31 mouse cellular contexts compared by ENCODE assay signal in the genomic region with DNA sequence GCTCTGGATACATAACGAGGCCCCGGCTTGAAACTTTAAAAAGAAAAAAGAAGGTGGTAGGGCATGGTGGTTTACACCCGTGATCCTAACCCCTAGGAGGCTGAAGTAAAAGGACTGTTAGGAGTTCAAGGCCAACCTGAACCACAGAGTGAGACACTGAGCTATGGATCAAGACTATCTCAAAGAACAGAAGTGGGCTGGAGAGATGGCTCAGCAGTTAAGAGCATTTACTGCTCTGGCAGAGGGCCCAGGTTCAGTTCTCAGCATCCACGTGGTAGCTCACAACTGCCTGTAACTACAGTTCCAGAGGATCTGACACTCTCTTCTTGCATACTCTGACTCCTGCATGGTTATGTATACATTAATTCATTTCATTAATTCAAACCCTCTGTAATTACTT. TPM values are rescaled to one million over a fixed set of nuclear protein-coding genes. Genes with fewer than 3 reads are reported as not detected.
DNase-seq lines count a peak whose midpoint lies in the region; ATAC-seq and TF ChIP-seq lines count a peak whose summit lies in the region.
"Had no signal": no experiment of that assay in that cellular context is flagged by ENCODE, and none has a peak within 500 bp of the region (broad histone marks: within the 10 kb centered on the region; RNA-seq: fewer than 3 reads in every experiment).

No protein-coding gene starts in this region.

- H3K4me1 ChIP-seq in liver, embryonic 12.5 days: peaks cover 43% of the 10 kb centered on the region
- H3K4me1 ChIP-seq in liver, postnatal 0 days (ENCODE audit: insufficient read depth): peaks cover 2% of the 10 kb centered on the region; the same call in 1 of the 2 replicates
- no peaks in the 10 kb centered on the region for H3K4me1 ChIP-seq in lung, postnatal 0 days (ENCODE audit: insufficient read depth, low read depth, low read length)
- H3K4me1 ChIP-seq: forebrain, embryonic 10.5 days; forebrain, embryonic 15.5 days; hindbrain, embryonic 12.5 days; limb, embryonic 12.5 days; midbrain, embryonic 10.5 days; neural tube, embryonic 13.5 days had no signal

- no peak overlapping the region for H3K9ac ChIP-seq in liver, embryonic 12.5 days
- H3K9ac ChIP-seq in liver, postnatal 0 days (replicated peaks): no peak overlapping the region
- no peak overlapping the region for H3K9ac ChIP-seq in lung, postnatal 0 days (replicated peaks; ENCODE audit: low read depth)
- H3K9ac ChIP-seq: forebrain, embryonic 15.5 days; hindbrain, embryonic 12.5 days; limb, embryonic 12.5 days; neural tube, embryonic 13.5 days had no signal

- no peaks in the 10 kb centered on the region for H3K9me3 ChIP-seq in liver, embryonic 12.5 days (replicated peaks)
- no peaks in the 10 kb centered on the region for H3K9me3 ChIP-seq in liver, postnatal 0 days (ENCODE audit: low read length)
- H3K9me3 ChIP-seq in lung, postnatal 0 days (ENCODE audit: low read length): no peaks in the 10 kb centered on the region
- H3K9me3 ChIP-seq: forebrain, embryonic 10.5 days; forebrain, embryonic 15.5 days; G1E; hindbrain, embryonic 12.5 days; limb, embryonic 12.5 days; midbrain, embryonic 10.5 days; neural tube, embryonic 13.5 days had no signal

- WGBS in liver, embryonic 12.5 days (ENCODE audit: insufficient replicate concordance): 74% methylated on average over 4 of the region's 4 CpGs
- 67% methylated on average over 4 of the region's 4 CpGs for WGBS in liver, postnatal 0 days (ENCODE audit: insufficient replicate concordance)
- 76% methylated on average over 4 of the region's 4 CpGs for WGBS in lung, postnatal 0 days

- H3K27ac ChIP-seq in liver, embryonic 12.5 days: peak overlapping the region; percentile 67
- no peak overlapping the region; the same call in 1 of the 2 replicates for H3K27ac ChIP-seq in liver, postnatal 0 days (ENCODE audit: low read depth)
- no peak overlapping the region for H3K27ac ChIP-seq in lung, postnatal 0 days (ENCODE audit: low read length)
- H3K27ac ChIP-seq: forebrain, embryonic 10.5 days; forebrain, embryonic 15.5 days; hindbrain, embryonic 12.5 days; hindbrain, postnatal 0 days; kidney, postnatal 0 days; limb, embryonic 12.5 days; macrophage; midbrain, embryonic 10.5 days; neural tube, embryonic 13.5 days; stomach, postnatal 0 days had no signal

- DNase-seq in testis, postnatal 10 days (ENCODE audit: low spot score): peak; percentile 38
- DNase-seq in testis, postnatal 14 days (ENCODE audit: low spot score): no peak
- peak; percentile 31 for DNase-seq in liver, postnatal 0 days
- no peak for DNase-seq in Muller cell, postnatal 12 days (ENCODE audit: inconsistent ontology term)
- no peak for DNase-seq in lung, postnatal 0 days (ENCODE audit: low spot score)
- DNase-seq in thymus, postnatal 10 days (ENCODE audit: low spot score in 2 of 2): no peak
- DNase-seq: adrenal gland, adult 8-10 months; cerebellum, adult 2 months; cerebellum, postnatal 25 days; gastrocnemius, postnatal 25 days; heart, adult 11 months; heart, postnatal 36 days; kidney, adult 8-10 months; kidney, postnatal 4 days; lung, adult 18-20 months; lung, postnatal 10 days; right cerebral cortex, postnatal 4 days had no signal

- no peak overlapping the region for H3K4me3 ChIP-seq in liver, embryonic 12.5 days
- no peak overlapping the region for H3K4me3 ChIP-seq in liver, postnatal 0 days (ENCODE audit: low read depth, low read length)
- no peak overlapping the region for H3K4me3 ChIP-seq in lung, postnatal 0 days (ENCODE audit: low read depth, low read length)
- H3K4me3 ChIP-seq: forebrain, embryonic 10.5 days; forebrain, embryonic 15.5 days; hindbrain, embryonic 12.5 days; limb, embryonic 12.5 days; midbrain, embryonic 10.5 days; neural tube, embryonic 13.5 days had no signal

- H3K4me2 ChIP-seq in liver, embryonic 12.5 days: no peak overlapping the region
- H3K4me2 ChIP-seq in liver, postnatal 0 days (ENCODE audit: low read depth, low read length): no peak overlapping the region
- no peak overlapping the region for H3K4me2 ChIP-seq in lung, postnatal 0 days (replicated peaks; ENCODE audit: low read depth, low read length)
- H3K4me2 ChIP-seq: forebrain, embryonic 15.5 days; heart, embryonic 11.5 days; hindbrain, embryonic 12.5 days; limb, embryonic 12.5 days; neural tube, embryonic 13.5 days had no signal

- peak; percentile 78 for TF ChIP-seq EP300 in liver, postnatal 0 days (IDR thresholded peaks at IDR 0.05; ENCODE audit: low read depth)
- no peak for TF ChIP-seq EP300 in lung, postnatal 0 days (IDR thresholded peaks at IDR 0.05)

- no peaks in the 10 kb centered on the region for H3K27me3 ChIP-seq in liver, embryonic 12.5 days (replicated peaks)
- no peaks in the 10 kb centered on the region for H3K27me3 ChIP-seq in liver, postnatal 0 days (ENCODE audit: insufficient read depth, low read length)
- no peaks in the 10 kb centered on the region for H3K27me3 ChIP-seq in lung, postnatal 0 days (replicated peaks; ENCODE audit: insufficient read depth, low read length)
- H3K27me3 ChIP-seq: forebrain, embryonic 15.5 days; hindbrain, embryonic 12.5 days; limb, embryonic 12.5 days; neural tube, embryonic 13.5 days had no signal

- TF ChIP-seq CTCF in liver, postnatal 0 days (IDR thresholded peaks at IDR 0.05; ENCODE audit: low read depth): no peak
- no peak for TF ChIP-seq CTCF in lung, postnatal 0 days (IDR thresholded peaks at IDR 0.05)

- no peaks in the 10 kb centered on the region for H3K36me3 ChIP-seq in liver, embryonic 12.5 days
- no peaks in the 10 kb centered on the region for H3K36me3 ChIP-seq in liver, postnatal 0 days (replicated peaks; ENCODE audit: insufficient read depth, low read length)
- H3K36me3 ChIP-seq in lung, postnatal 0 days (ENCODE audit: insufficient read depth, low read length): no peaks in the 10 kb centered on the region; the same call in 1 of the 2 replicates

- ATAC-seq in liver, embryonic 12.5 days: peak; percentile 52
- ATAC-seq in liver, postnatal 0 days: peak; percentile 71
- ATAC-seq in lung, postnatal 0 days: no peak
- ATAC-seq: forebrain, embryonic 15.5 days; hindbrain, postnatal 0 days; intestine, embryonic 16.5 days had no signal

RNA-seq across cellular contexts. Expression of a gene that starts 31.3 kb away (rescaled TPM):
- polyA plus RNA-seq in liver, embryonic 12.5 days (2016; fragmentation: Nextera tagmentation; extraction: Ambion mirVana): 12.2 and 13.6 TPM in 2 replicates
- polyA plus RNA-seq in liver, postnatal 0 days (2015; fragmentation: Nextera tagmentation; extraction: Ambion mirVana): 3.7 and 4.4 TPM in 2 replicates
- 13.6 and 14.0 TPM in 2 replicates for polyA plus RNA-seq in lung, postnatal 0 days (2015; fragmentation: Nextera tagmentation; extraction: Ambion mirVana)

Comparison
In these comparisons a context has a peak if more than half of its experiments do, and no peak if none do; other contexts are left out.
1. DNase-seq: peak in testis, postnatal 10 days (single experiment) and liver, postnatal 0 days (single experiment); none in testis, postnatal 14 days (single experiment), Muller cell, postnatal 12 days (single experiment), lung, postnatal 0 days (single experiment) and thymus, postnatal 10 days (0 of 2).